Mouse (Mus musculus) CH12.LX (cell line): ENCODE data around the gene Upf1.

Experiments
- CHD2 ChIP-seq: IDR thresholded peaks from 2 replicates; pipeline ENCODE4 v1.6.1; 2011; ENCODE audit warnings: low read length, improper control_type of control experiment
- CTCF ChIP-seq, 2 experiments: IDR thresholded peaks in 1 of 2; conservative IDR thresholded peaks in 1 of 2; 2 replicates each; pipeline ENCODE4 v1.5.1; 2011 to 2012; ENCODE audit warnings: low read depth in 2 of 2, low read length in 2 of 2, improper control_type of control experiment in 1 of 2, inconsistent platforms in 1 of 2, mild to moderate bottlenecking in 1 of 2, moderate library complexity in 1 of 2
- ELF1 ChIP-seq: IDR thresholded peaks from 2 replicates; pipeline ENCODE4 v1.6.1; 2014; ENCODE audit warnings: low read depth, mild to moderate bottlenecking, inconsistent platforms, low read length, improper control_type of control experiment
- EP300 ChIP-seq: IDR thresholded peaks from 2 replicates; pipeline ENCODE4 v1.6.1; 2011; ENCODE audit warnings: low read length, improper control_type of control experiment
- JUND ChIP-seq: conservative IDR thresholded peaks from 2 replicates; pipeline ENCODE4 v1.6.1; 2011; ENCODE audit warnings: low read depth, low read length, improper control_type of control experiment
- KAT2A ChIP-seq: IDR thresholded peaks from 2 replicates; pipeline ENCODE4 v1.6.1; 2012; ENCODE audit warnings: low read length, improper control_type of control experiment, inconsistent platforms; ENCODE audit not compliant: insufficient replicate concordance
- MAX ChIP-seq: IDR thresholded peaks from 2 replicates; pipeline ENCODE4 v1.6.1; 2011; ENCODE audit warnings: low read length, improper control_type of control experiment
- MXI1 ChIP-seq: IDR thresholded peaks from 2 replicates; pipeline ENCODE4 v1.6.1; 2011; ENCODE audit warnings: mild to moderate bottlenecking, low read depth, low read length, improper control_type of control experiment
- MYC ChIP-seq: IDR thresholded peaks from 2 replicates; pipeline ENCODE4 v1.6.1; 2011; ENCODE audit warnings: low read depth, mild to moderate bottlenecking, improper control_type of control experiment, low read length
- POLR2A ChIP-seq: IDR thresholded peaks from 2 replicates; pipeline ENCODE4 v1.6.1; 2011; ENCODE audit warnings: low read depth, mild to moderate bottlenecking, improper control_type of control experiment, low read length
- TBP ChIP-seq: conservative IDR thresholded peaks from 2 replicates; pipeline ENCODE4 v1.6.1; 2011; ENCODE audit warnings: low read depth, low read length, improper control_type of control experiment
- USF1 ChIP-seq: IDR thresholded peaks from 2 replicates; pipeline ENCODE4 v1.6.1; 2014; ENCODE audit warnings: low read depth, mild to moderate bottlenecking, inconsistent platforms, low read length, improper control_type of control experiment
- ZNF384 ChIP-seq: IDR thresholded peaks from 2 replicates; pipeline ENCODE4 v1.6.1; 2012; ENCODE audit warnings: low read depth, low read length, improper control_type of control experiment, inconsistent platforms

GRCm38 (mm10) chr8:70343076-70343475, 10.0 kb downstream of the Upf1 start:
- TF ChIP-seq EP300 (no peak), CHD2 (no peak), USF1 (no peak), CTCF (conservative IDR thresholded peaks at IDR 0.05 in 1 of 2, IDR thresholded peaks at IDR 0.05 in 1 of 2; ENCODE audit: low read depth in 2 of 2, low read length in 2 of 2) (no peak), KAT2A (no peak), ELF1 (no peak), JUND (no peak), POLR2A (no peak), MYC (no peak), ZNF384 (no peak), TBP (no peak), MXI1 (no peak), MAX (no peak)
